Mouse (Mus musculus): ENCODE measurements around the gene Ablim1. TPM values are rescaled to one million over a fixed set of nuclear protein-coding genes. Genes with fewer than 3 reads are reported as not detected.

Ablim1 gene
- polyA plus RNA-seq, 1 experiment from 2014 or later, result 38.5 TPM

DNA sequence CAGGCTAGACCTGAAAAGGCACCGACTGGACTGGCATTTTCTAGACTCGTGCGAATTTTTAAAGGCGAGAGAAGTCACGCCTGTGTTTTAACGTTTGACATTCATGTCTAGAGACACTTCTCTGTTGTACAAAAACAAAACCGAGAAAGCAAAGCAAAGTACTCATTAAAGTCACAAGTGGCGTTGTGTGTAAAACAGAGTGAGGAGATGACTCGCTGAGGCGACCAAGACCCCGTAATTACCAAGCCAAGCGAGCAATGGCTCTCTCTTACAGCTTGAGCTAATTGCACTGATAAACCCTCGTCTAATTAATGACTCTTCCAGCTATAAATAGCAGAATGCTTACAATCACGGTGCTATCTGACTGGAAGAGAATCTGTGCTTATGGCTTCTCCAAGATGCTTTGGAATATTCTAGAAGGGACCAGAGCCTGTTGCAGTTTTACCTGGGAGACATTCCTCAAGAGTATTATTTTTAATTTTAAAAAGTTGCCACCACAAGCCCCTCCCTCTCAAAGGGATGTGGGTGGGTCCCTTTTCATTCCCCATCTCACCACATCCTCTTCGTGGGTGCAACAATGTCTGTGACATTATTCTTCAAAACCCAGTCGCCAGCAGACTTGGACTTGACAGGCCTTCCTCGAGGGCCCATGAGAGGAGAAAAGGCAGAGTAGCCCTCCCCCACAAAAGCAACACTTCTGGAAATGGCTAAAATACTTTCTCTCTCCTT, 232.1 kb downstream of the Ablim1 start:
- 62% methylated on average over 17 of the region's 17 CpGs for WGBS
- peaks cover 41% of the 10 kb centered on the region for H3K4me1 ChIP-seq
- ATAC-seq (ENCODE audit: extremely low read depth, insufficient number of reproducible peaks, low FRiP score, low TSS enrichment), result no peak

GRCm38 (mm10) chr19:57081536-57081935, 233.2 kb downstream of the Ablim1 start:
- no peak overlapping the region for H3K4me2 ChIP-seq
- no peak overlapping the region for H3K9ac ChIP-seq
- no peaks in the 10 kb centered on the region; the same call in 1 of the 2 replicates for H3K9me3 ChIP-seq
- H3K27me3 ChIP-seq (replicated peaks), result no peaks in the 10 kb centered on the region
- H3K27ac ChIP-seq (replicated peaks), result no peak overlapping the region
- H3K36me3 ChIP-seq, result peaks cover 27% of the 10 kb centered on the region
- 55% methylated on average over 4 of the region's 4 CpGs for WGBS
- H3K4me3 ChIP-seq, result no peak overlapping the region
- H3K4me1 ChIP-seq, result peaks cover 50% of the 10 kb centered on the region
- no peak for ATAC-seq (ENCODE audit: extremely low read depth, insufficient number of reproducible peaks, low FRiP score, low TSS enrichment)

More for the DNA sequence above, 232.1 kb downstream of the Ablim1 start:
- Histone ChIP-seq H3K27ac (replicated peaks) (no peak overlapping the region), H3K9me3 (no peaks in the 10 kb centered on the region; the same call in 1 of the 2 replicates), H3K4me3 (no peak overlapping the region), H3K9ac (no peak overlapping the region), H3K27me3 (replicated peaks) (no peaks in the 10 kb centered on the region), H3K4me2 (no peak overlapping the region), H3K36me3 (peaks cover 25% of the 10 kb centered on the region)

DNA sequence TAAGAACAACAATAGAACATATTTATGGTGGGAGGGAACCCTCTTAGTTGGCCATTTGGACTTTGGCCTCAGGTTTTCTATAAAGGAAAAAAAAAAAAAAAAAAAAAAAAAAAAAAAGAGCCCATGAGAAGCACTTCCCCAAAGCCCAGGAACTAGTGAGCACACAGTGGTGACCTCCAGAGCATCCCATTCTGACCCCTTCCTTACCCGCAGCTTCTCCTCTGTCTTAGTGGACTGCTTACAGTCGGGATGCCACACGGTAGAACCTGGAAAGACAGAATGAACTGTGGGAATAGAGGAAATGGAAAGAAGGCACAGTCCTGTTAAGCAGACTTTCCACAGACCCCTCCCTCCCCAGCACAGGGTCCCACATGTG, 235.1 kb downstream of the Ablim1 start:
- no peak overlapping the region for H3K4me3 ChIP-seq
- no peak overlapping the region for H3K9ac ChIP-seq
- no peaks in the 10 kb centered on the region for H3K9me3 ChIP-seq
- H3K36me3 ChIP-seq, result peaks cover 29% of the 10 kb centered on the region
- H3K4me2 ChIP-seq, result no peak overlapping the region
- ATAC-seq (ENCODE audit: extremely low read depth, insufficient number of reproducible peaks, low FRiP score, low TSS enrichment), result no peak
- H3K27me3 ChIP-seq (replicated peaks), result no peaks in the 10 kb centered on the region
- H3K27ac ChIP-seq (replicated peaks), result peak overlapping the region; percentile 42
- H3K4me1 ChIP-seq, result peaks cover 55% of the 10 kb centered on the region
- 79% methylated on average over 3 of the region's 3 CpGs for WGBS

DNA sequence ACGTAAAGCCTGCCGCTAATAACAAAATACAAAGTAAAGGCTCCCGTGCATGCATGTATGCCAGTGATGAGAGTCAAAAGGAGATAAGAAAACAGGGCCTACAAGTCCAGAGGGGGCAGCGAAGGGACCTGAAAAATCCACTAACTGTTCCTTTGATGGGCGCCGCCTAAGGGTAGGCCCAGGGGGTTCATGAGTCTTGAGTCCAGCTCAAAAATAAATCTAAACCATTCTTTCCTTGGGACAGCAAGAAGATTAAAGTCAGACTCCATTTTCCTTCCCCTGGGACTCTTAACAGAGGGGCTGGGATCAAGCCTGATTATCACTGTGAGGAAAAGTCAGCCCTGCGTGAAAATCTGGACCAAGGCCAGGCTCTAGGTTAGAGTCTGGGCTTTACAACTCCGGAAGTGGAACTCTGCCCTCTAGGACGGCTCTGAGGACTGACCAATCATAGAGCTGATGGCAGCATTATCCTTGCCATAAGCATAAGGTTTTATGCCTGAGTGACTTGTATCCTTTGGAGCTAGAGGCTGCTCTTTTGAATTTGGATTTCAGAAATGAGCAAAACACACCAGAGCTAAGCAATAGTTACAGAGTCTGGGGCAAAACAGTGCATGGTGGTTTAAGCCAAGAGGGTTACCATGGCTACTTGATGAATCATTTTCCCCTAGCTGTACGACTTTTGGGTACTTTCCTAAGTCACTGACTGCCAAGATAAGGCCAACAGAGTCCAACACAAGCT, 235.7 kb downstream of the Ablim1 start:
- H3K4me3 ChIP-seq, result no peak overlapping the region
- no peak overlapping the region for H3K4me2 ChIP-seq
- H3K9ac ChIP-seq, result no peak overlapping the region
- peak overlapping the region; percentile 64 for H3K27ac ChIP-seq (replicated peaks)
- H3K27me3 ChIP-seq (replicated peaks), result no peaks in the 10 kb centered on the region
- ATAC-seq (ENCODE audit: extremely low read depth, insufficient number of reproducible peaks, low FRiP score, low TSS enrichment), result no peak
- H3K9me3 ChIP-seq, result no peaks in the 10 kb centered on the region
- 57% methylated on average over 10 of the region's 10 CpGs for WGBS
- H3K36me3 ChIP-seq, result peaks cover 29% of the 10 kb centered on the region
- H3K4me1 ChIP-seq, result peaks cover 55% of the 10 kb centered on the region

DNA sequence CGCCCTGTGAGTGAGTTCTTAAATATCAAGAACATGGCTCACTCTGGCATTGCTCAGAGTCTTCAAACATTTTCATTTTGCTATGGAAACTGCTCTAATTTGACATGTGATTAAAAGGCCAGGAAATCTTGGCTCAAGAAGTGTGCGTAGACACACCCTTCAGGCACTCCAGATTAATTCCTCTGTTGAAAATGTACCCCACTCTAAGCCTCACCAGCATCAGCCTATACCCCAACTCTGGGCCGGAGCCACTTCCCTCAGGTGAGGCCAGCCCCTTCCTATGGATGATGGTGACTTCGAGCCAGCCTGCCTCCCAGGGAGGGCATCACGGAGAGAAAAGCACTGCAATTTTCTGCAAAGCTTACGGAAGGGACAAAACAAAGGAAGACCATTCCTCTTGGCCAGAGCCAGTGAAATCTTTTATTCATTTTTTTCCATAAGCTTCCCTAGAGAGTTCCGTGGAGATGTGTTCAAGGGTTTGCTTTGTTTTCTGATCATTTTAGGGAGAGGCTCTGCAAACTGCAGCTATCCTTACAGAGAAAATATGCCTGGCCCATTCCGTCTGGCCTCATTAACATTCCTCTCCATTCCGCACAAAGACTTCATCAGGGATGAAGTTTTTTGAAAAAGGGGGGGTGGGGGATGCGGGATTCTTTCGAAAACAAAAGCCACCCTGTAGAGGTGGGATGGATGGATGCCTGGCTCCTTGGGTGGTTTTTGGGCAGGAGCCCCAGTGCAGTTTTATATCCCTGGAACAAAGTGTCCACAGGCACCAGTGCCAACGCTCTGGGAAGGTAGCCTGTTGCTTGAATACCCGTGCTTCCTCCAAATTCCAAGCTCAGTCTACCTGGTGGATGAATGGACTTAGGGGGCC, 236.7 kb downstream of the Ablim1 start:
- no peak for ATAC-seq (ENCODE audit: extremely low read depth, insufficient number of reproducible peaks, low FRiP score, low TSS enrichment)
- no peak overlapping the region for H3K4me2 ChIP-seq
- H3K4me3 ChIP-seq, result no peak overlapping the region
- peaks cover 26% of the 10 kb centered on the region for H3K36me3 ChIP-seq
- no peak overlapping the region for H3K9ac ChIP-seq
- H3K27me3 ChIP-seq (replicated peaks), result no peaks in the 10 kb centered on the region
- H3K4me1 ChIP-seq, result peaks cover 60% of the 10 kb centered on the region
- H3K27ac ChIP-seq (replicated peaks), result peak overlapping the region; percentile 64
- no peaks in the 10 kb centered on the region for H3K9me3 ChIP-seq
- WGBS, result 71% methylated on average over 13 of the region's 13 CpGs

- Histone ChIP-seq H3K9me3 (no peaks in the 10 kb centered on the region), H3K27me3 (replicated peaks) (no peaks in the 10 kb centered on the region), H3K27ac (replicated peaks) (no peak overlapping the region; the same call in 1 of the 2 replicates), H3K36me3 (peaks cover 30% of the 10 kb centered on the region), H3K9ac (no peak overlapping the region), H3K4me2 (no peak overlapping the region), H3K4me3 (no peak overlapping the region), H3K4me1 (peaks cover 49% of the 10 kb centered on the region)
- ATAC-seq (ENCODE audit: extremely low read depth, insufficient number of reproducible peaks, low FRiP score, low TSS enrichment), result no peak
- WGBS, result 74% methylated on average over 4 of the region's 4 CpGs
Measured at GRCm38 (mm10) chr19:57073450-57073849, 241.3 kb downstream of the Ablim1 start.

DNA sequence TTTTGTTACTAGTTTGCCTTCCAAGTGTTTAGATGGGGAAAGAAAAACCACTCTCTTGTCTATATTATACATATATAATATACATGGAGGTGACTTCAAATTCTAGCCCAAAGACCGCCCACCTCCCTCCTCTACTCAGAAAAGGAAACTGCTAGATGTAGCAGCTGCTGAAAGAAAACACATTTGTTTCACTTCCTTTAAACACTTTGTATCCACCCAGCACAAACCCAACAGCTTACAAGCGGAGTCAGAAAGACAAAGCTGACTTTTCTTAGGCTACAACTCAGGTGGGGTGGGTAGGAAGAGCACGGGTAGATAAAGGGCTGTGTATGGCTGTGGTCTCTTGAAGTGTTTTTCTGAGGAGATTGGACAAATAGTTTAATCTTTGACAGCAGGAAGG, 242.0 kb downstream of the Ablim1 start:
- Histone ChIP-seq H3K36me3 (peaks cover 29% of the 10 kb centered on the region), H3K4me3 (no peak overlapping the region), H3K4me2 (no peak overlapping the region), H3K4me1 (peaks cover 42% of the 10 kb centered on the region), H3K9ac (no peak overlapping the region), H3K27me3 (replicated peaks) (no peaks in the 10 kb centered on the region), H3K27ac (replicated peaks) (peak overlapping the region; percentile 24; the same call in 1 of the 2 replicates), H3K9me3 (no peaks in the 10 kb centered on the region)
- WGBS, result 49% methylated on average over 3 of the region's 3 CpGs
- no peak for ATAC-seq (ENCODE audit: extremely low read depth, insufficient number of reproducible peaks, low FRiP score, low TSS enrichment)

GRCm38 (mm10) chr19:57067108-57067613, 247.6 kb downstream of the Ablim1 start:
- ATAC-seq (ENCODE audit: extremely low read depth, insufficient number of reproducible peaks, low FRiP score, low TSS enrichment), result no peak
- H3K9ac ChIP-seq, result no peak overlapping the region
- no peak overlapping the region for H3K27ac ChIP-seq (replicated peaks)
- no peaks in the 10 kb centered on the region for H3K9me3 ChIP-seq
- 79% methylated on average over 9 of the region's 9 CpGs for WGBS
- no peaks in the 10 kb centered on the region for H3K27me3 ChIP-seq (replicated peaks)
- peaks cover 11% of the 10 kb centered on the region; the same call in 1 of the 2 replicates for H3K4me1 ChIP-seq
- H3K4me3 ChIP-seq, result no peak overlapping the region
- no peak overlapping the region for H3K4me2 ChIP-seq
- peaks cover 63% of the 10 kb centered on the region for H3K36me3 ChIP-seq

DNA sequence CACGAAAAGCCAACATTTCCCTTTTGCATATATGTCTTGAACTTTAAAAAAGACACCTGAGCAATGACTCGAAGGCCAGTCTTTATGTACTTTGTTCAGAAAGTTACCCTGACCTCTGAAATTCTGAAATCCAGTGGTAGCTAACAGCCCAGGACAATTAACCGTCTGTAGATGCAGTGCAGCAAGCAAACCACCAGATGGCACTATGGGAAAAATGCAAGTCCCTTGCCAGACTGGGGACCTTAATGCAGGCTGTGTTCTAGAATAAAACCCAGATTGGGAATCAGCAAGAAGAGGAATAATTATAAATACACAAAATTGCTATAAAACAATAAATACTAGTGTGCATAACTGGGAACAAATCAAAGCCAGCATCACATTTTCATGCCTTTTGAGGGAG, 248.4 kb downstream of the Ablim1 start:
- H3K36me3 ChIP-seq, result peaks cover 70% of the 10 kb centered on the region
- WGBS, result 30% methylated on average over 3 of the region's 3 CpGs
- no peak; the same call in 1 of the 2 replicates for ATAC-seq (ENCODE audit: extremely low read depth, insufficient number of reproducible peaks, low FRiP score, low TSS enrichment)

DNA sequence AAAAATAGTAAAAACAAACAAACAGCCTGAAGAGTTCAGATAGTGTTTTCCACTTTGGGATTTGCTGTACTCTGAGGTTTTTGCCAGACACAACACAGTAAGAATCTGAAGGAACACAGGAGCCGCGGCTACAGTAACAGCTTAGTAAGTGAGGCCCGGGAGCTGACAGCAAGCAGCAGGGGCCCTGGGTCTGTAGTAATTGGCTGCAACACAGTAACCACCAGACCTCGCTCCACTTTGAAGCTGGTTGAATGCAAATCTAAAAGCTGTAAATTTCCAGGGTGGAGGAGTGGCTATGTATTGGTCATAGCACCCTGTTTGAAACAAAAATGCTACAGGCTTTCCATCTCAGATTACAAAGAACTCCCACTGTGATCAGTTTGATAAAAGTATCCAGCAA, 252.0 kb downstream of the Ablim1 start:
- Histone ChIP-seq H3K27ac (replicated peaks) (no peak overlapping the region), H3K9ac (no peak overlapping the region), H3K4me1 (no peaks in the 10 kb centered on the region), H3K4me3 (no peak overlapping the region), H3K9me3 (peaks cover 3% of the 10 kb centered on the region), H3K36me3 (peaks cover 86% of the 10 kb centered on the region), H3K4me2 (no peak overlapping the region), H3K27me3 (replicated peaks) (no peaks in the 10 kb centered on the region)
- 76% methylated on average over 4 of the region's 4 CpGs for WGBS
- ATAC-seq (ENCODE audit: extremely low read depth, insufficient number of reproducible peaks, low FRiP score, low TSS enrichment), result no peak

More for the DNA sequence above, 248.4 kb downstream of the Ablim1 start:
- H3K9me3 ChIP-seq, result no peaks in the 10 kb centered on the region
- H3K4me2 ChIP-seq, result no peak overlapping the region
- no peaks in the 10 kb centered on the region for H3K27me3 ChIP-seq (replicated peaks)
- H3K9ac ChIP-seq, result no peak overlapping the region
- peaks cover 5% of the 10 kb centered on the region; the same call in 1 of the 2 replicates for H3K4me1 ChIP-seq
- no peak overlapping the region for H3K27ac ChIP-seq (replicated peaks)
- H3K4me3 ChIP-seq, result no peak overlapping the region

Data from heart, embryonic 13.5 days (tissue).